Mouse (Mus musculus) cortical plate, adult 2 months (tissue): ENCODE measurements at regions not wholly inside any gene's neighbourhood (a gene's known extent, or its start where the extent isn't known, plus 50 kb on each side); places are given as distances from the start of the nearest gene placed in this dataset.

Source experiments
- H3K27ac ChIP-seq: fragments of 200-500 bp; 2 replicates; pipeline ENCODE4 v1.5.1; 2012; ENCODE audit warnings: low read length, control low read depth, inconsistent platforms; ENCODE audit not compliant: insufficient read depth
- H3K4me1 ChIP-seq: fragments of 200-500 bp; 2 replicates; pipeline ENCODE4 v1.6.1; 2011; ENCODE audit warnings: low read length; ENCODE audit not compliant: control insufficient read depth, insufficient read depth
- H3K4me3 ChIP-seq: fragments of 200-500 bp; 2 replicates; pipeline ENCODE4 v1.5.1; 2011; ENCODE audit warnings: mild to moderate bottlenecking, low read length, control low read depth; ENCODE audit not compliant: insufficient read depth
- CTCF ChIP-seq: fragments of 200-500 bp; IDR thresholded peaks from 2 replicates; pipeline ENCODE4 v1.5.1; 2011; ENCODE audit warnings: mild to moderate bottlenecking, control low read depth, low read length; ENCODE audit not compliant: insufficient read depth; ENCODE audit errors: extremely low read depth
- POLR2A ChIP-seq: fragments of 200-500 bp; IDR thresholded peaks from 2 replicates; pipeline ENCODE4 v1.6.1; 2011; ENCODE audit warnings: mild to moderate bottlenecking, low read length, control low read depth; ENCODE audit not compliant: insufficient read depth; ENCODE audit errors: extremely low read depth

GRCm38 (mm10) chr12:90664436-90664835 lies 73.8 kb downstream of the Dio2 start:
- TF ChIP-seq POLR2A = no peak
- TF ChIP-seq CTCF = no peak
- no peak overlapping the region for H3K27ac ChIP-seq
- no peak overlapping the region for H3K4me3 ChIP-seq
- H3K4me1 ChIP-seq = no peaks in the 10 kb centered on the region

- no peak overlapping the region for H3K27ac ChIP-seq
- no peaks in the 10 kb centered on the region for H3K4me1 ChIP-seq
- no peak overlapping the region for H3K4me3 ChIP-seq
- TF ChIP-seq CTCF = no peak
- TF ChIP-seq POLR2A = no peak
Measured at GRCm38 (mm10) chr12:90645452-90645851, 92.8 kb downstream of the Dio2 start.

GRCm38 (mm10) chr12:90643891-90644290 lies 94.3 kb downstream of the Dio2 start:
- H3K4me1 ChIP-seq = no peaks in the 10 kb centered on the region
- H3K4me3 ChIP-seq = no peak overlapping the region
- no peak overlapping the region for H3K27ac ChIP-seq
- no peak for TF ChIP-seq POLR2A
- TF ChIP-seq CTCF = no peak

- Histone ChIP-seq H3K4me1 (no peaks in the 10 kb centered on the region), H3K27ac (no peak overlapping the region), H3K4me3 (no peak overlapping the region)
- no peak for TF ChIP-seq CTCF
- TF ChIP-seq POLR2A = no peak
Measured at GRCm38 (mm10) chr12:90624856-90625255, 113.4 kb downstream of the Dio2 start.

- H3K27ac ChIP-seq = no peak overlapping the region
- no peak overlapping the region for H3K4me3 ChIP-seq
- no peaks in the 10 kb centered on the region for H3K4me1 ChIP-seq
- TF ChIP-seq CTCF = no peak
- no peak for TF ChIP-seq POLR2A
Measured at GRCm38 (mm10) chr12:90623426-90623825, 114.8 kb downstream of the Dio2 start.

- Histone ChIP-seq H3K4me1 (0 out of 2 replicates have a peak, but pooled peaks cover 1% of the 10 kb centered on the region), H3K27ac (no peak overlapping the region), H3K4me3 (no peak overlapping the region)
- TF ChIP-seq POLR2A (no peak), CTCF (no peak)
Measured at GRCm38 (mm10) chr12:90608810-90609209, 129.4 kb downstream of the Dio2 start.

GRCm38 (mm10) chr12:90607894-90608293 lies 130.3 kb downstream of the Dio2 start:
- no peak for TF ChIP-seq POLR2A
- TF ChIP-seq CTCF = no peak
- Histone ChIP-seq H3K4me1 (0 out of 2 replicates have a peak, but pooled peaks cover 1% of the 10 kb centered on the region), H3K27ac (no peak overlapping the region), H3K4me3 (no peak overlapping the region)

- TF ChIP-seq POLR2A (no peak), CTCF (no peak)
- Histone ChIP-seq H3K27ac (no peak overlapping the region), H3K4me1 (no peaks in the 10 kb centered on the region), H3K4me3 (no peak overlapping the region)
Measured at GRCm38 (mm10) chr12:90580006-90580405, 158.2 kb downstream of the Dio2 start.

GRCm38 (mm10) chr12:90576103-90576502 lies 162.1 kb downstream of the Dio2 start:
- no peak overlapping the region for H3K4me3 ChIP-seq
- H3K27ac ChIP-seq = no peak overlapping the region
- TF ChIP-seq CTCF (no peak), POLR2A (no peak)
- no peaks in the 10 kb centered on the region for H3K4me1 ChIP-seq

- Histone ChIP-seq H3K4me1 (no peaks in the 10 kb centered on the region), H3K27ac (no peak overlapping the region), H3K4me3 (no peak overlapping the region)
- TF ChIP-seq CTCF = no peak
Measured at GRCm38 (mm10) chr12:90571907-90572306, 166.3 kb downstream of the Dio2 start.

- H3K4me3 ChIP-seq = no peak overlapping the region
- H3K4me1 ChIP-seq = no peaks in the 10 kb centered on the region
- TF ChIP-seq CTCF (no peak), POLR2A (no peak)
- no peak overlapping the region for H3K27ac ChIP-seq
Measured at GRCm38 (mm10) chr12:90571506-90571905, 166.7 kb downstream of the Dio2 start.
